Mouse (Mus musculus) liver, embryonic 11.5 days (tissue): ENCODE results near the gene Ccdc38. TPM values are rescaled to one million over a fixed set of nuclear protein-coding genes. Genes with fewer than 3 reads are reported as not detected.

Experiments used
- ATAC-seq: fragments of 200-750 bp; cut with Nextera tagmentation; replicated peaks from 2 replicates; pipeline ENCODE4 v1.8.0; 2017; ENCODE audit warnings: moderate number of reproducible peaks, mild to moderate bottlenecking, moderate TSS enrichment, moderate library complexity; ENCODE audit not compliant: low FRiP score
- DNase-seq: peaks from one replicate; pipeline ENCODE4 v3.0.0-alpha.2; 2017; ENCODE audit warnings: low spot score
- H3K27ac ChIP-seq: fragments of 300-500 bp; sonication (generic); 2 replicates; pipeline ENCODE4 v1.5.1; 2014; ENCODE audit warnings: mild to moderate bottlenecking, low read depth, low read length, control low read depth
- H3K27me3 ChIP-seq: fragments of 300-500 bp; sonication (generic); replicated peaks from 2 replicates; pipeline ENCODE4 v1.6.1; 2014; ENCODE audit warnings: low read length, mixed read lengths; ENCODE audit not compliant: control insufficient read depth, insufficient read depth
- H3K36me3 ChIP-seq: fragments of 300-500 bp; sonication (generic); 2 replicates; pipeline ENCODE4 v1.6.1; 2014; ENCODE audit warnings: mild to moderate bottlenecking, low read length, moderate library complexity, mixed read lengths; ENCODE audit not compliant: control insufficient read depth, insufficient read depth
- H3K4me1 ChIP-seq: fragments of 300-500 bp; sonication (generic); replicated peaks from 2 replicates; pipeline ENCODE4 v1.6.1; 2014; ENCODE audit warnings: low read length, mixed read lengths; ENCODE audit not compliant: control insufficient read depth, insufficient read depth
- H3K4me2 ChIP-seq: fragments of 300-500 bp; sonication (generic); 2 replicates; pipeline ENCODE4 v1.6.1; 2014; ENCODE audit warnings: mild to moderate bottlenecking, control low read depth, moderate library complexity
- H3K4me3 ChIP-seq: fragments of 300-500 bp; sonication (generic); 2 replicates; pipeline ENCODE4 v1.5.1; 2014; ENCODE audit warnings: low read depth, low read length, control low read depth
- H3K9ac ChIP-seq: fragments of 300-500 bp; sonication (generic); 2 replicates; pipeline ENCODE4 v1.6.1; 2014; ENCODE audit warnings: low read depth, low read length, control low read depth
- H3K9me3 ChIP-seq: fragments of 300-500 bp; sonication (generic); 2 replicates; pipeline ENCODE4 v1.6.1; 2016; ENCODE audit warnings: low read length, inconsistent platforms, mixed read lengths; ENCODE audit not compliant: control insufficient read depth
- WGBS: fragments of 180-500 bp; shearing (Covaris S2); extraction: QIAGEN DNeasy Blood & Tissue Kit; methylation state at CpG from one replicate; pipeline ENCODE4 v1.1.7; 2014; 5-methylcytosine and 5-hydroxymethylcytosine counted together
- polyA plus RNA-seq: library from polyadenylated mRNA; unstranded; fragments of >200 nt; fragmentation: Nextera tagmentation; extraction: Ambion mirVana; gene quantifications from 2 replicates; pipeline ENCODE4 v1.2.1, GENCODE M21; 2014

Ccdc38 gene
- polyA plus RNA-seq, 1 experiment from 2014 or later: 0.38 TPM

GRCm38 (mm10) chr10:93559786-93560185 lies 19.4 kb downstream of the Ccdc38 start:
- Histone ChIP-seq H3K36me3 (no peaks in the 10 kb centered on the region), H3K9ac (no peak overlapping the region), H3K4me2 (no peak overlapping the region), H3K27ac (no peak overlapping the region), H3K4me3 (no peak overlapping the region), H3K9me3 (no peaks in the 10 kb centered on the region), H3K27me3 (no peaks in the 10 kb centered on the region), H3K4me1 (no peaks in the 10 kb centered on the region)
- DNase-seq (no peak), ATAC-seq (peak; percentile 53)
- 43% methylated on average over 9 of the region's 9 CpGs for WGBS

DNA sequence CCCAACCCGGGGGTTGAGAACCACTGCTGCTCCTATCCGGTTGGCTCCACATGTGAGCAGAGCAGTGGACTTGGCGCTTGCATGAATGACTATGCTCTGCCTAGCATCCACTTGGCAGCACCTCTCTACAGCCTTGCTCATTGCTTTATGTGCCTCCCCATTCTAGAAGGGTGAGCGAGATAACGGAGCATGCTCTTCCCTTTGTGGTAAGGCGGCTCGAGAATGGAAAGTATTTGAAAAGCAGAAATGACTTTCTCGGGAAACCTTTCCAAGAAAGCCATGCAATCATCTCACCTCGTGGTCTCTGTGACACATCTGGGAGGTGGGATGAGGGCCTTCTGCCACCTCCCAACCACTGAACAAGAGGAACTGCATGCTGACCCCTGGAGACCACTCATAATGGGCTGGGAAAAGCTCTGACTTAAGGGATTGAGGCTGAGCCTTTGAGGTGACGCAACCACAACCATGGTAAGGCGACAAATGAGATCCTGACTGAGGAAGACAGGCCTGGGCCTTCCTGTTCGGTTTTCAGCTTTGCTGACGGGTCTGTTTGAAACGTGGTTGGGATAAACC lies 24.2 kb downstream of the Ccdc38 start:
- no peaks in the 10 kb centered on the region for H3K36me3 ChIP-seq
- H3K9me3 ChIP-seq: no peaks in the 10 kb centered on the region
- DNase-seq (no peak), ATAC-seq (no peak)
- no peaks in the 10 kb centered on the region for H3K27me3 ChIP-seq
- H3K9ac ChIP-seq: no peak overlapping the region
- no peak overlapping the region for H3K27ac ChIP-seq
- H3K4me1 ChIP-seq: no peaks in the 10 kb centered on the region
- WGBS: 64% methylated on average over 14 of the region's 14 CpGs
- H3K4me3 ChIP-seq: no peak overlapping the region
- no peak overlapping the region for H3K4me2 ChIP-seq

- Histone ChIP-seq H3K4me3 (no peak overlapping the region), H3K36me3 (no peaks in the 10 kb centered on the region), H3K27me3 (no peaks in the 10 kb centered on the region), H3K4me1 (no peaks in the 10 kb centered on the region), H3K27ac (no peak overlapping the region), H3K4me2 (no peak overlapping the region), H3K9ac (no peak overlapping the region), H3K9me3 (no peaks in the 10 kb centered on the region)
- ATAC-seq (no peak), DNase-seq (no peak)
- 81% methylated on average over 10 of the region's 10 CpGs for WGBS
These were observed 26.6 kb downstream of the Ccdc38 start for GRCm38 (mm10) chr10:93567066-93567465.

- Histone ChIP-seq H3K27ac (no peak overlapping the region), H3K9me3 (no peaks in the 10 kb centered on the region), H3K4me3 (no peak overlapping the region), H3K36me3 (no peaks in the 10 kb centered on the region), H3K4me1 (no peaks in the 10 kb centered on the region), H3K9ac (no peak overlapping the region), H3K4me2 (no peak overlapping the region), H3K27me3 (no peaks in the 10 kb centered on the region)
- DNase-seq: no peak
- WGBS: 85% methylated on average over 11 of the region's 11 CpGs
- ATAC-seq: no peak
These were observed 27.6 kb downstream of the Ccdc38 start for GRCm38 (mm10) chr10:93567841-93568566.

GRCm38 (mm10) chr10:93568671-93569070 lies 28.2 kb downstream of the Ccdc38 start:
- no peak overlapping the region for H3K4me3 ChIP-seq
- DNase-seq (no peak), ATAC-seq (no peak)
- no peaks in the 10 kb centered on the region for H3K9me3 ChIP-seq
- no peaks in the 10 kb centered on the region for H3K4me1 ChIP-seq
- H3K27ac ChIP-seq: no peak overlapping the region
- no peaks in the 10 kb centered on the region for H3K36me3 ChIP-seq
- H3K27me3 ChIP-seq: no peaks in the 10 kb centered on the region
- no peak overlapping the region for H3K9ac ChIP-seq
- 81% methylated on average over 6 of the region's 6 CpGs for WGBS
- H3K4me2 ChIP-seq: no peak overlapping the region

- Histone ChIP-seq H3K4me1 (no peaks in the 10 kb centered on the region), H3K36me3 (no peaks in the 10 kb centered on the region), H3K4me2 (no peak overlapping the region), H3K9ac (no peak overlapping the region), H3K27ac (no peak overlapping the region), H3K4me3 (no peak overlapping the region), H3K9me3 (no peaks in the 10 kb centered on the region), H3K27me3 (no peaks in the 10 kb centered on the region)
- 38% methylated on average over 2 of the region's 2 CpGs for WGBS
- ATAC-seq: no peak
- DNase-seq: no peak
These were observed 31.8 kb downstream of the Ccdc38 start for GRCm38 (mm10) chr10:93572209-93572608.

DNA sequence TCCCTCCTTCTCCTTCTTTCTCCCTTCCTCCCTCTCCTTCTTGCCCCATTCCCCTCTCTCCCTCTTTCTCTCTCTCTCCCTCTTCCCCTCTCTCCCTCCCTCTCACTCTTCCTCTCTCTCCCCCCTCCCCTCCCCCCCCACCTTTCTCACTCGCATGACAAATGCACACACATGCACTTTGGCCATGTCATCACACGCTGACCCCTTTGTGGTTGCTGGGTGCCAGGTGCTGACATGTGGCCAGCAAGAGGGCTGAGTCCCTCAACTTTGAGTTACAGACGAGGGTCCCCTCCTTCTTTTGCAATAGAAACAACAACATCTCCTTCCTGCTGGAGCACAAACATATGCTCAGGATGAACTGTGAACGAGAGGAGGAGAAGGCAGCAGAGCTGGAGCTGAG lies 34.5 kb downstream of the Ccdc38 start:
- H3K36me3 ChIP-seq: no peaks in the 10 kb centered on the region
- H3K27me3 ChIP-seq: no peaks in the 10 kb centered on the region
- no peak overlapping the region for H3K4me2 ChIP-seq
- DNase-seq (no peak), ATAC-seq (no peak)
- no peak overlapping the region for H3K4me3 ChIP-seq
- no peaks in the 10 kb centered on the region for H3K4me1 ChIP-seq
- 61% methylated on average over 4 of the region's 4 CpGs for WGBS
- no peak overlapping the region for H3K9ac ChIP-seq
- H3K9me3 ChIP-seq: no peaks in the 10 kb centered on the region
- no peak overlapping the region for H3K27ac ChIP-seq

DNA sequence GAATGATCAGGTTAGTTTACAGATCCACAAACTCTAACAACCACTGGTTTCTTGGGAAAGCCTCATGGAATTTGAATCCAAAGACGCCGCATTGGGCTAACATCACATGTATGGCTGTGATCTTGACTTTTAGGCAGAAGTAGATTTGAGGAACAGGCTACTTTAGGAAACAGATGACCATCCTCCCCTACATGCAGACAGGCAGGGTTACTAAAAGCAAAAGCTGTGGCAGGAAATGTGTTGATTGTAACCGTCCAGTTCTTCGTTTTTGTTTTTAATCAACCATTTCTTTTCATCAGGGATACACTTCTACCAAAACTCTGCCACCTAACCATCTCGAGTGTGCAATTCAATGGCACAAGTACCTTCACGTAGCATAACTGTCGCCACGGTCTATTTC lies 35.5 kb downstream of the Ccdc38 start:
- H3K27me3 ChIP-seq: no peaks in the 10 kb centered on the region
- 77% methylated on average over 8 of the region's 8 CpGs for WGBS
- DNase-seq (no peak), ATAC-seq (no peak)
- H3K4me1 ChIP-seq: no peaks in the 10 kb centered on the region
- no peak overlapping the region for H3K4me3 ChIP-seq
- H3K9me3 ChIP-seq: no peaks in the 10 kb centered on the region
- H3K4me2 ChIP-seq: no peak overlapping the region
- no peaks in the 10 kb centered on the region for H3K36me3 ChIP-seq
- H3K27ac ChIP-seq: no peak overlapping the region
- no peak overlapping the region for H3K9ac ChIP-seq

GRCm38 (mm10) chr10:93577271-93577886 lies 36.9 kb downstream of the Ccdc38 start:
- Histone ChIP-seq H3K4me3 (no peak overlapping the region), H3K9me3 (no peaks in the 10 kb centered on the region), H3K27ac (no peak overlapping the region), H3K27me3 (no peaks in the 10 kb centered on the region), H3K4me2 (no peak overlapping the region), H3K36me3 (peaks cover 4% of the 10 kb centered on the region; the same call in 1 of the 2 replicates), H3K9ac (no peak overlapping the region), H3K4me1 (no peaks in the 10 kb centered on the region)
- WGBS: 62% methylated on average over 13 of the region's 13 CpGs
- peak; percentile 59 for DNase-seq
- peak; percentile 61 for ATAC-seq
